Mouse (Mus musculus): ENCODE results near the gene Rasl10a.

- TF ChIP-seq POLR2A (IDR thresholded peaks at IDR 0.05; ENCODE audit: low read depth, low read length) (no peak), CTCF (IDR thresholded peaks at IDR 0.05; ENCODE audit: borderline replicate concordance, insufficient read depth, low read length) (no peak)
Observed at GRCm38 (mm10) chr11:5101641-5102040, 43.7 kb downstream of the Rasl10a start.

Measured in embryonic fibroblast, embryonic 13.5 days (primary cell).